Mouse (Mus musculus): ENCODE measurements at regions not wholly inside any gene's neighbourhood (a gene's known extent, or its start where the extent isn't known, plus 50 kb on each side); places are given as distances from the start of the nearest gene placed in this dataset.

- TF ChIP-seq CTCF (IDR thresholded peaks at IDR 0.05; ENCODE audit: borderline replicate concordance, insufficient read depth, low read length): no peak
- no peak for TF ChIP-seq POLR2A (IDR thresholded peaks at IDR 0.05; ENCODE audit: low read depth, low read length)
Measured at GRCm38 (mm10) chr13:37142812-37143211, 92.8 kb upstream of the F13a1 start.

Data from embryonic fibroblast, embryonic 13.5 days (primary cell).